Mouse (Mus musculus) CD4-positive, CD25-positive, alpha-beta regulatory T cell, adult 2 months (primary cell): ENCODE results near the gene Sytl3.

Experiments used
- DNase-seq: peaks from one replicate; pipeline ENCODE4 v3.0.0-alpha.2; 2012; ENCODE audit warnings: low read depth, low spot score

Gene Sytl3

DNA sequence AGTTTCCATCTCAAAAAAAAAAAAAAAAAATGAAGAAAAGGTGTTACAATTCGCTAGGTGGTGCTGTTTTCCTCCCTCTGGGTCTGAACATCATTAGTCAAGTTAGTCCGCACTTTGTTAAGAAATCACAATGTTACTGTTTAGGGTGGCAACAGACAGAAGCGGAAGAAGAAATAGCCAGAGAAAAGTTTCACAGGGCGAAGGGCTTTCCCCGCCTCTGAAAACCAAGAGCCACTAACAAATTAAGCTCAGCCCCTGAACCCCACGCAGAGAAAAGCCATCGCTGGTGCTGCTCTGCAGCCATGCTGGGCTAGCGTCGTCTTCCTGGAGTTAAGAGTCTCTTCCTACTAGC is 119.4 kb downstream of the Sytl3 start:
- DNase-seq = peak; percentile 87

DNA sequence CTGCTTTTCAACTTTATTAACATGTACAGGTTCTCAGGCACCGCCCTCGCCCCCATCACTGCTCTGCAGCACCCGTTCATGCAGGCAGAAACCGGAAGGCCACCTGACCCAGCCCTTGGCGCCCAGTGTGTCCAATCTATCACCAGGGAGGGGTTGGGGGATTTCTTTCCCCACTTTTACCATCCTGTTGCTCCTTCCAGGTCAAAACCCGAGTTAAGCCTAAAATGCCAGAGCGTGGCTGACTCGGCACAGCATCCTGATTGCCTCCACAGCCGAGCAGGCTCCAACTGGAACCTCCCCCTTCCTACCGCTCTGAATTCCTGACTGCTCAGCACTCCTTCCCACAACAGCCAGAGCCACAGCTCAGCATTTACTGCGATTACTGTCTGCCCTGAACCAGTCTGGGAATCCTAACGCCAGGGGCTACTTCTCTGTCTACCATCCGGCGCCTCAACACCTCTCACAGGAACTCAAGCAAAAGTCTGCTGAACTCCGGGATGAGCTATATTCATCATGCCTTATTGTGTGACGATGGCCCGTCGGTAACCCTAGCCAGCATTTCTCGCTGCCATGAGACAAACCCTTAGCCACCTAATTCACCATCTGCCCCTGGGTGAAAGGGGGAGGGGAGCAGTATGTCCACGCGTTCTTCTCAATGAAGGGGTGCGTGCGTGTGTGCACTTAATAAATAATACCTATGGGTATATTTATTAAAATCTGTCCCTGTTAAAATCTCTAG is 120.0 kb downstream of the Sytl3 start:
- DNase-seq = no peak

DNA sequence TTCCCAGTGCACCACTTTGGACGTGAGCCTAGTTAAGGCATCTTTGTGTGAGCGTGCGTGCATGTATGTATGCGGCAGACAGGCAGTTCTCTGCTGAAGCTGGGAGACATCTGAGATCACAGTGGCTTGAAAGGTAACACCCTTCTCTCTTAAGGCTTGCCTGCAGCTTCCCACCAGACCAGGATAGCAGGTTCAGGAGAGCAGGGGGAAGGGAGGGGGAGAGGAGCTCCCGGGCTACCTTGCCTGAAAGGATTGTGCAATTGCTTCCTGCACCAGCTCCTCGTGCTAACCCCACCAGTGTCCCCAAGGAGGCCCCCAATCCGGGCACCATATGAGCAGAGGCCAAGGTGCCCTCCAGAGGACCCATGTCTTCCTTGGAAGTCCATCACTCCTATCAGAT is 120.7 kb downstream of the Sytl3 start:
- DNase-seq = peak; percentile 39

DNA sequence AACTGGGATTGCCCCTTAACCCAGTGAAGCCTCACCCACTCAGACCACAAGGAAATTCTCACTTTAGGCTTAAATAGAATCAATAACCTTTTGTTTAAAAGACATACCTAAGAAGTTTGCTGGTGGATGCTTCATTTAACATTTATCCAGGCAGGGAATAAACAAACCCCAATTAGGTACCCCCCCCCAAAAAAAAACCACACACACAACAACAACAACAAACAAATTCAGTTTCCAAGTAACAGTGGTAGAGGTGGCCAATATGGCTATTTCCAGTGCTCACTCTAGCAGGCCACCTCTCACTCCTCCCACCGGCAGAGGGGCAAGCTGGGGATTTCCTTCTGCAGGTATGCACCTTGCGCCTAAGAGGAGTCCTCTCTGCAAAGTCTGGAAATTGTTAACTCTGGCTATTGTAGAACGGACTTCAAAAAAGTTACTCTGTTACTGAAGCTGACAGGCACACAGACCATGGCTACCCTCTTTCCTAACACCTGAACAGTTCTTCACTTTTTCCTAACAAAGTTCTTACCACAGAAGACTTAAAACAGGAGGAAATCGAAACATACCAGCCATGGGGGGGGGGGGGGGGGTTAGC is 121.7 kb downstream of the Sytl3 start:
- DNase-seq = peak; percentile 59

DNA sequence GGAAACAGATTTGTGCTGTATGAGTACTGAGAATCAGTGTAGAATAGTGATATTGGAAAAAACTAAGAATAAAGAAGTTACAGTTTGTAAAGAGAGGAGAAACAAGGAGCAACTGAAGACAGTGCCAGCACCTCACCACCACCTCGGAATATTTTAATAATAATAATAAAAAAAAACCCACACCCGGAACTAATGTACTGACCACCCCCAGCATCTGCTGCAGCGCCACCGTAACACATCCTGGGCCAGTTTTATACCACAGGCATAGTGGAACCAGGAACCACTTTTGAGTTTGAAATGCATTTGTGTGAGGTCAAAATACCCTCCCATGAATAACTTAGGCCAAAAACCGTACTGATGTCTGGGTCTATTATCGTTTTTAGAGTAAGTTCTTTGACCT is 122.4 kb downstream of the Sytl3 start:
- peak; percentile 31 for DNase-seq

DNA sequence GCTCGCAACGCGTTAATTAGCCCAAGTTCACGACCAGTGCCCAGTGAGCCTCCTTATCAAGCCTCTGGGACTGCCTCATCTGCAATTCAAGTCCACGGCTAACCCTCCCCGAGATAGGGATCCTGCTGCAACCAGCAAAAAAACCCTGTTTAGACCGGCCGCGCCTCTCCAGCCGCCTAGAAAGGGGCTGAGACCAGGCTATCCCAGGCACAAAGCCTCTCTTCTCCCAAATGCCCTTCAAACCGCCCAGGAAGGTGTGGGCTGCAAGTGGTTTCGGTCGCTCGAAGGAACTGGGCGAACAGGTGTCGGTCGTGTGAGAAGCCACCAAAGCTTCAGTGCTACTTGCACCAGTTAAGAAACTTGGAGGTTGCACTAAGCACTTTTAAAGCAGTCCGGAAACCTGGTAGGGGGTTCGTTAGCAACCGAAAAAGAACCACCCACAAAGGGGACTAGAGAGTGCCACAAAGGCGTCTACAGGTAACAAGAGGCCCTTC is 123.2 kb downstream of the Sytl3 start:
- peak; percentile 70 for DNase-seq

DNA sequence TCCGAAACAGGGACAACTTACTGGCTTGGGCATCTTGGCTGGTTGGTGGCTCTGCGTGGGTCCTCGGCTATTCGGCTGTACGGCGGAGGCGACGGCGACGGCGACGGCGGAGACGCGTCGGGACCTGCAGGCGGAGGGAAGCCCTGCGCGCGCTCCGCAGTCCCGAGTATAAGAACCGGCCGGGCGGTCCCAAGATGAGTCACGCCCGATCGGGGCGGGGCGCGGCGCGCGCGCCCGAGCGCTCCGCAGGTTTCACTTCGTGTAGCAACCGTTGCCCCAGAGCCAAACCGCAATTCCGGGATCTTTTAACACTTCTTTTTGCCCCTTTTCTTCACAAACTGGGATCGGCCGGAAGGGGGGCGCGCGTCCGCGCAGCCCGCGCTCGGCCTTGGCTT is 123.7 kb downstream of the Sytl3 start, which contains the start of gene Ezr:
Gene Ezr, minus strand, starts transcription at position 174 of the 395 bp plus-strand sequence.
- peak; percentile 94 for DNase-seq

DNA sequence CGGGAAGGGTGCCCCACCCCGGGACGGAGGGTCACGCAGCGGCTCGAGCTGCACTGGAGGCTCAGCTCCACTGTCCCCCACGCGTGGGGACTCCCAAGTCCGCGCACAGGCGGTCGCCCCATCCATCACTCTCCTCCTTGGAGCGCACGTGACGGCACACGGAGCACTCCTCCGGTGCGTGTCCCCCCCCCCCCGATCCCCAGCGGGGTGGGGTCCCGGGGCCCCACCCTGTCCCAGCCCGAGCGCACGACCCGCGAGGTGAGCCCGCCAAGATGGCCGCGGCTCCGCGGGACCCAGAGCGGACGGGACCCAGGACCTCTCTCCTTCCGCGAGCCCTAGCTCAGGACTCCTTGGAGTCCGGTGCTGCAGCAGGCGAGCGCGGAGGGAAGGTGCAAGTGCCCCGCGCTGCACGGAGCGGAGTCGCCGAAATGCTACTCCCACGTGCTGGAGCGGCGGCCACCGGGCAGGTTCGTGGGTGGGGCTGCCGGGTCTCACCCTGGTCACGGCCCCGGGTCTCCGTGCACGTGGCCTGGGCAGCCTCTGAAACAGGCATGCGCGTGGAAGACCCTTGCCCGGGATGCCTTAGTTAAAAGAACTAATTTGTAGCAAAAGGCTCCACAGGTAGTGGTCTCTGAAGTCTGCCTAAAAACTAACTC is 124.2 kb downstream of the Sytl3 start:
- DNase-seq = peak; percentile 71

DNA sequence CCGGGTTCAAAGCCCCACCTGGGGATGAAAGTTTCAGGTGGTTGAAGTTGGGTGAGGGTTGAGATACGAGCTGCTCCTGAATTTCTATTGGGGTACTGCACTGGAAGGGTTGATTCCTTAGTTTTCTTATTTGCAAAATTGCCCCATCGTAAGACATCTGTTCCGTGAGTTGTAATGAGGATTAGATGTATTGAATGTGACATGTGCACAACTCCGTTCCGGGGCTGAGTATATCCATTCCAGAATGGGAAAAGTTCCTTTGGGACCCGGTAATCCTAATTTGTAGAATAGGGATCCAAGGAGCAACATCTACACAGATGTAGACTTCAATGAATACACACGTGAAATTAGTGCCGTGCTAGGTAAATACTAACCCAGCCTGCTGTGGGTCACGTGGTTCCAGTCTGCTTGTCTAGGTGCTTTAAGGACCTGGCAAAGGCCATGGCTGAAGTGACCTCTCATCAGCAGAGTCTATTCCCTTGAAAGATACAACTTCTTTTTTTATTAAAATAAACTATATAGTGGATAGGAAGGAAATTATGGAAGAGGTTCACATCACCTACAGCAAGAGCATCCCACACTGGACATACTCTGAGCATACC is 125.0 kb downstream of the Sytl3 start:
- DNase-seq = no peak

DNA sequence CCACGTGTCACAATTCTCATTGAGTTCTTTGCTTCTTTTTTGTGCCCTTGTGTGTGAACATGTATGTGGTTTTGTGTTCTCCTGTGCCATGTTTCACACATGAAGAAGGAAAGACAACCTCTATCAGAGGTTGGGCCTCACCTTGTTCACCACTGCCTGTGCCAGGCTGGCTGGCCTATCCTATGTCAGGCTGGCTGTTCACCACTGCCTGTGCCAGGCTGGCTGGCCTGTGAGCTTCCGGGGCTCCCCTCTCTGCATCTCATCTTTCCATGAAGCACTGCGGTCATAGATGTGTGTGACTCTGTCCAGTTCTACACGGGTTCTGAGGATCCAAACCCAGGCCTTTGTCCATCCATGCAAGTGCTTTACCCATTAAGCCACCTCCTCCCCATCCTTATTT is 128.3 kb downstream of the Sytl3 start:
- DNase-seq = no peak
